Mouse (Mus musculus): Measurements from ENCODE around the gene Myb. TPM values are rescaled to one million over a fixed set of nuclear protein-coding genes. Genes with fewer than 3 reads are reported as not detected.

Myb gene
- total and polyA plus RNA-seq, 3 experiments = 11.1 to 24.0 (median 19.1) TPM

DNA sequence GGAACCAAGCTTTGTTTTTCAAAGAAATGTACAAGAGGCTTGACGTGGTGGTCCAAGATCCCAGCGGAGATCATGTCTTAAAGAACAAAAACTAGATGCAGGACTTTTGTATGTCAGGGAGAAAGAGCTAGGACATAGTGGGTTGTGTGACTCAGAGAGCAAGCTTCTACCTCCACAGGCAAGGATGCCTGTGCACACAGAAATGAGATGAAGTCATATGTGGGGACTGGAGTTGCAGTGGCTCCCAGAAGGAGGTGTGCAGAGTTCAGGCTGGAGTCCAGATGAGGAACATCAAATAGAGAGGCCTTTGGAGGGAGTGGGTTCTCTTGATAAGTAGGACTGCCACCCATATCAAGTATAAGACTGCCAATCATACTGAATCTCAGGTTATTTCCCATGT is 65.9 kb downstream of the Myb start:
- TF ChIP-seq RCOR1 (conservative IDR thresholded peaks at IDR 0.05; ENCODE audit: low read depth, low read length) (no peak), ZNF384 (IDR thresholded peaks at IDR 0.05; ENCODE audit: low read depth, low read length) (no peak), POLR2AphosphoS2 (IDR thresholded peaks at IDR 0.05; ENCODE audit: low read depth, low read length) (no peak), MAX (IDR thresholded peaks at IDR 0.05; ENCODE audit: low read length) (no peak), MAFK (IDR thresholded peaks at IDR 0.05; ENCODE audit: insufficient replicate concordance, low read length) (no peak), IRF4 (IDR thresholded peaks at IDR 0.05; ENCODE audit: low read depth, low read length) (no peak), UBTF (IDR thresholded peaks at IDR 0.05; ENCODE audit: low read depth, low read length) (no peak), MEF2A (IDR thresholded peaks at IDR 0.05; ENCODE audit: borderline replicate concordance, low read depth, low read length) (no peak), CHD1 (IDR thresholded peaks at IDR 0.05; ENCODE audit: low read depth, low read length) (no peak), ELF1 (IDR thresholded peaks at IDR 0.05; ENCODE audit: low read depth, low read length) (no peak), ZC3H11A (IDR thresholded peaks at IDR 0.05; ENCODE audit: low read depth, low read length) (no peak), BHLHE40 (IDR thresholded peaks at IDR 0.05; ENCODE audit: low read depth, low read length) (no peak)
- H3K79me2 ChIP-seq (replicated peaks; ENCODE audit: control insufficient read depth, extremely low read depth, insufficient read depth, poor library complexity, severe bottlenecking) = no peaks in the 10 kb centered on the region
- H3K27ac ChIP-seq (ENCODE audit: insufficient read depth, low read depth) = no peak overlapping the region
- peaks cover 5% of the 10 kb centered on the region for H3K9me3 ChIP-seq (replicated peaks; ENCODE audit: low read length)
- dilution Hi-C loops (cut with MboI; ENCODE audit: extremely low pct_ligation_motif_present, extremely low pct_unique_long_range_greater_than_20kb, low sequenced_read_pairs) = no loop called here
- H3K27me3 ChIP-seq (replicated peaks) = no peaks in the 10 kb centered on the region
- H3K9ac ChIP-seq (ENCODE audit: insufficient read depth, low read depth) = no peak overlapping the region
- no peak overlapping the region for H3K4me2 ChIP-seq (ENCODE audit: insufficient read depth, low read depth, poor library complexity, severe bottlenecking)
- H3K4me3 ChIP-seq (replicated peaks in 1 of 3; ENCODE audit: low read depth in 2 of 3, low read length in 2 of 3, poor library complexity in 1 of 3) = no peak overlapping the region
- no peaks in the 10 kb centered on the region for H3K36me3 ChIP-seq (replicated peaks in 1 of 2; ENCODE audit: control insufficient read depth in 1 of 2, insufficient read depth in 1 of 2, low read length in 1 of 2)
- in situ Hi-C loops (cut with MboI; ENCODE audit: low pct_ligation_motif_present, low pct_unique_long_range_greater_than_20kb, low sequenced_read_pairs) = loop anchor here (10.0 kb wide), 1 partner anchor 50 kb away; no protein-coding TSS in a partner anchor
- no peak for DNase-seq (ENCODE audit: extremely low read depth)
- H3K4me1 ChIP-seq (ENCODE audit: control insufficient read depth in 1 of 2, insufficient read depth in 2 of 2) = peaks cover 11 to 50% of the 10 kb centered on the region in 2 experiments

DNA sequence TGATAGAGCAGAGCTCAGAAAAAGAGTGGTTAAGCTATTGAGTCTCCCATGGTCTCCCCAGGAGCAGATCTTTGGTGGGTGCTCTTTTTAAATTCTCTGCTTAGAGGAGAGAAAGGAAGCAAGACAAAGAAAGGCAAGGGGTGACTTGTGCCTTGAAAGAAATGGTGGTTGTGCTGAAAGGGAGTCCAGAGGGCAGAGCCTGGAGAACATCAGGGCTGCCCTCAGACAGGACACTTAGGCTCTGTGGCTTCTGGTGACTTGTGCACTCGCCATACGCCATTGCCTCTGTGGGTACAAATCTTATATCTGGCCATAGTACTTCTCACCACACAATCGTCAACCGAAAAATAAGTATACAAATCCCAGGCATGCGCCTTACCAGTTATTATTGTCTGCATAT is 67.5 kb downstream of the Myb start:
- TF ChIP-seq KAT2A (IDR thresholded peaks at IDR 0.05; ENCODE audit: insufficient replicate concordance, low read length) = no peak
- no peak for TF ChIP-seq ELF1 (IDR thresholded peaks at IDR 0.05; ENCODE audit: low read depth, low read length)
- no peak for TF ChIP-seq CHD1 (IDR thresholded peaks at IDR 0.05; ENCODE audit: low read depth, low read length)
- TF ChIP-seq HCFC1 (IDR thresholded peaks at IDR 0.05; ENCODE audit: low read depth, low read length) = no peak
- TF ChIP-seq POLR2A (IDR thresholded peaks at IDR 0.05; ENCODE audit: low read depth, low read length) = no peak
- TF ChIP-seq ZNF384 (IDR thresholded peaks at IDR 0.05; ENCODE audit: low read depth, low read length) = no peak
- TF ChIP-seq TBP (conservative IDR thresholded peaks at IDR 0.05; ENCODE audit: low read depth, low read length) = no peak
- no peak for TF ChIP-seq RAD21 (IDR thresholded peaks at IDR 0.05; ENCODE audit: low read depth, low read length)
- no peak for TF ChIP-seq ZKSCAN1 (IDR thresholded peaks at IDR 0.05; ENCODE audit: borderline replicate concordance, low read depth, low read length)
- no peak for TF ChIP-seq SIN3A (IDR thresholded peaks at IDR 0.05; ENCODE audit: low read length)
- no peak for TF ChIP-seq IRF4 (IDR thresholded peaks at IDR 0.05; ENCODE audit: low read depth, low read length)
- no peak for TF ChIP-seq NELFE (IDR thresholded peaks at IDR 0.05; ENCODE audit: low read depth, low read length)
- no peak for TF ChIP-seq CTCF (conservative IDR thresholded peaks at IDR 0.05 in 1 of 2, IDR thresholded peaks at IDR 0.05 in 1 of 2; ENCODE audit: low read depth in 2 of 2, low read length in 2 of 2)
- TF ChIP-seq MEF2A (IDR thresholded peaks at IDR 0.05; ENCODE audit: borderline replicate concordance, low read depth, low read length) = no peak
- no peak for TF ChIP-seq E2F4 (IDR thresholded peaks at IDR 0.05; ENCODE audit: insufficient replicate concordance, low read depth, low read length)
- TF ChIP-seq USF1 (IDR thresholded peaks at IDR 0.05; ENCODE audit: low read depth, low read length) = no peak
- TF ChIP-seq UBTF (IDR thresholded peaks at IDR 0.05; ENCODE audit: low read depth, low read length) = no peak
- Histone ChIP-seq H3K79me2 (replicated peaks; ENCODE audit: control insufficient read depth, extremely low read depth, insufficient read depth, poor library complexity, severe bottlenecking) (no peaks in the 10 kb centered on the region), H3K36me3 (replicated peaks in 1 of 2; ENCODE audit: control insufficient read depth in 1 of 2, insufficient read depth in 1 of 2, low read length in 1 of 2) (no peaks in the 10 kb centered on the region), H3K9me3 (replicated peaks; ENCODE audit: low read length) (peaks cover 5% of the 10 kb centered on the region), H3K4me2 (ENCODE audit: insufficient read depth, low read depth, poor library complexity, severe bottlenecking) (no peak overlapping the region), H3K4me3 (replicated peaks in 1 of 3; ENCODE audit: low read depth in 2 of 3, low read length in 2 of 3, poor library complexity in 1 of 3) (no peak overlapping the region), H3K27me3 (replicated peaks) (no peaks in the 10 kb centered on the region), H3K9ac (ENCODE audit: insufficient read depth, low read depth) (no peak overlapping the region), H3K4me1 (ENCODE audit: control insufficient read depth in 1 of 2, insufficient read depth in 2 of 2) (peaks cover 0 to 35% of the 10 kb centered on the region in 2 experiments; a peak in 3 of 4 replicates), H3K27ac (ENCODE audit: insufficient read depth, low read depth) (no peak overlapping the region)
- dilution Hi-C loops (cut with MboI; ENCODE audit: extremely low pct_ligation_motif_present, extremely low pct_unique_long_range_greater_than_20kb, low sequenced_read_pairs) = no loop called here
- in situ Hi-C loops (cut with MboI; ENCODE audit: low pct_ligation_motif_present, low pct_unique_long_range_greater_than_20kb, low sequenced_read_pairs) = loop anchor here (10.0 kb wide), 1 partner anchor 52 kb away; no protein-coding TSS in a partner anchor
- no peak for DNase-seq (ENCODE audit: extremely low read depth)
